In genomic region chr2:119281899-119282565, GRCm38 (mm10) we compare ENCODE assay signal across 19 mouse cellular contexts. TPM values are rescaled to one million over a fixed set of nuclear protein-coding genes. Genes with fewer than 3 reads are reported as not detected.
"Had no signal": no experiment of that assay in that cellular context is flagged by ENCODE, and none has a peak within 500 bp of the region (broad histone marks: within the 10 kb centered on the region; RNA-seq: fewer than 3 reads in every experiment).

No protein-coding gene starts in this region.

- ATAC-seq: intestine, embryonic 15.5 days; liver, embryonic 12.5 days had no signal

- H3K4me1 ChIP-seq: intestine, embryonic 15.5 days; limb, embryonic 10.5 days; liver, embryonic 12.5 days; midbrain, embryonic 12.5 days; neural tube, embryonic 12.5 days; stomach, embryonic 15.5 days had no signal

- H3K36me3 ChIP-seq: intestine, embryonic 15.5 days; limb, embryonic 10.5 days; liver, embryonic 12.5 days; midbrain, embryonic 12.5 days; neural tube, embryonic 12.5 days; stomach, embryonic 15.5 days had no signal

- H3K9ac ChIP-seq: intestine, embryonic 15.5 days; liver, embryonic 12.5 days; midbrain, embryonic 12.5 days; neural tube, embryonic 12.5 days; stomach, embryonic 15.5 days had no signal

- H3K27me3 ChIP-seq: intestine, embryonic 15.5 days; liver, embryonic 12.5 days; megakaryocyte, embryonic 14.5 days; midbrain, embryonic 12.5 days; neural tube, embryonic 12.5 days; stomach, embryonic 15.5 days had no signal

- H3K4me2 ChIP-seq: intestine, embryonic 15.5 days; liver, embryonic 12.5 days; midbrain, embryonic 12.5 days; neural tube, embryonic 12.5 days; stomach, embryonic 15.5 days had no signal

- H3K4me3 ChIP-seq: intestine, embryonic 15.5 days; left cerebral cortex, adult 2 months; limb, embryonic 10.5 days; liver, embryonic 12.5 days; megakaryocyte, embryonic 14.5 days; midbrain, embryonic 12.5 days; neural tube, embryonic 12.5 days; stomach, embryonic 15.5 days had no signal

- H3K27ac ChIP-seq: intestine, embryonic 15.5 days; left cerebral cortex, adult 2 months; limb, embryonic 10.5 days; liver, embryonic 12.5 days; midbrain, embryonic 12.5 days; neural tube, embryonic 12.5 days; stomach, embryonic 15.5 days had no signal

- DNase-seq: kidney, adult 2 months; lung, postnatal 10 days; retina, postnatal 1 day; thymus, adult 2 months; thymus, postnatal 25 days had no signal

- H3K9me3 ChIP-seq: intestine, embryonic 15.5 days; limb, embryonic 10.5 days; liver, embryonic 12.5 days; megakaryocyte, embryonic 14.5 days; midbrain, embryonic 12.5 days; neural tube, embryonic 12.5 days; stomach, embryonic 15.5 days had no signal

RNA-seq across cellular contexts. Expression of gene Dll4, which starts 43.6 kb away (rescaled TPM):
- total RNA-seq: neutrophil, adult 5-6 weeks had no signal

RNA-seq across cellular contexts. Expression of gene Spint1, which starts 44.9 kb away (rescaled TPM):
- total RNA-seq: neutrophil, adult 5-6 weeks had no signal

RNA-seq across cellular contexts. Expression of gene Ppp1r14d, which starts 52.3 kb away (rescaled TPM):
- total RNA-seq: layer of hippocampus, postnatal 25 days; left cerebral cortex, adult 2 months; left cerebral cortex, postnatal 14 days; neutrophil, adult 5-6 weeks had no signal
- polyA plus RNA-seq: limb, embryonic 10.5 days; limb, embryonic 14.5 days; liver, embryonic 12.5 days; liver, embryonic 16.5 days; midbrain, embryonic 12.5 days; neural tube, embryonic 12.5 days; spleen, adult 2 months had no signal
